27 mouse cellular contexts compared by ENCODE assay signal in the genomic region with DNA sequence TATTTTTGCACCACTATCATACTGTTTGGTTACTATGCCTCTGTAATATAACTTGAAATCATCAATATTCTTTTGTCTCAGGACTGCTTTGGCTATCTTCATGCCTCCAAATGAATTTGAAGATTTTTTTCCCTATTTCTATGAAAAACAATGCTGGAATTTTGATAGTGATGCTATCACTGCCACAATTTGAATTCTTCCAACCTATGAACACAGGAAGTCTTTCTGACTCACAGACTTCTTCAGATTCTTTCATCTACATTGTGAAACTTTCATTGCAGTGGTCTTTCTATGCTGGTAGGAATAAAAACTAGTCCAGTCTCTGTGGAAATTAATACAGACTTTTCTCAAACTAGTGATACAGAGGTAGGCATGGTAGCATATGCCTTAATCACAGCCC.
"Had no signal": no experiment of that assay in that cellular context is flagged by ENCODE, and none has a peak within 500 bp of the region (broad histone marks: within the 10 kb centered on the region; RNA-seq: fewer than 3 reads in every experiment).

No protein-coding gene starts in this region.

- ATAC-seq: forebrain, embryonic 13.5 days; forebrain, embryonic 14.5 days; forebrain, embryonic 15.5 days; forebrain, embryonic 16.5 days; forebrain, postnatal 0 days had no signal

- H3K27ac ChIP-seq: embryonic facial prominence, embryonic 10.5 days; embryonic facial prominence, embryonic 12.5 days; embryonic facial prominence, embryonic 13.5 days; embryonic facial prominence, embryonic 15.5 days; forebrain, embryonic 10.5 days; forebrain, embryonic 12.5 days; forebrain, embryonic 13.5 days; forebrain, embryonic 15.5 days; gastrocnemius, adult 2 months; heart, adult 2 months; heart, embryonic 10.5 days had no signal

- H3K4me3 ChIP-seq: embryonic facial prominence, embryonic 10.5 days; embryonic facial prominence, embryonic 12.5 days; embryonic facial prominence, embryonic 13.5 days; embryonic facial prominence, embryonic 15.5 days; erythroblast, embryonic 14.5 days; forebrain, embryonic 10.5 days; forebrain, embryonic 12.5 days; forebrain, embryonic 13.5 days; forebrain, embryonic 15.5 days; gastrocnemius, adult 2 months; heart, adult 2 months; heart, embryonic 10.5 days had no signal

- H3K9ac ChIP-seq: embryonic facial prominence, embryonic 12.5 days; embryonic facial prominence, embryonic 13.5 days; embryonic facial prominence, embryonic 15.5 days; forebrain, embryonic 12.5 days; forebrain, embryonic 13.5 days; forebrain, embryonic 15.5 days; forebrain, postnatal 0 days had no signal

- H3K27me3 ChIP-seq: embryonic facial prominence, embryonic 12.5 days; embryonic facial prominence, embryonic 13.5 days; embryonic facial prominence, embryonic 15.5 days; forebrain, embryonic 12.5 days; forebrain, embryonic 13.5 days; forebrain, embryonic 15.5 days had no signal

- DNase-seq: cerebellum, adult 9-10 months; cerebellum, adult 9-11 months; cerebellum, postnatal 10 days; cerebellum, postnatal 14 days; cerebellum, postnatal 25 days; cerebellum, postnatal 36 days; forebrain, postnatal 0 days; gastrocnemius, adult 2 months; gastrocnemius, postnatal 10 days; gastrocnemius, postnatal 14 days; gastrocnemius, postnatal 25 days; gastrocnemius, postnatal 36 days; heart, adult 11 months; heart, adult 18-20 months; heart, adult 2 months had no signal

- H3K4me2 ChIP-seq: embryonic facial prominence, embryonic 12.5 days; embryonic facial prominence, embryonic 13.5 days; embryonic facial prominence, embryonic 15.5 days; forebrain, embryonic 12.5 days; forebrain, embryonic 13.5 days; forebrain, embryonic 15.5 days had no signal

- H3K9me3 ChIP-seq: embryonic facial prominence, embryonic 12.5 days; embryonic facial prominence, embryonic 15.5 days; forebrain, embryonic 12.5 days; forebrain, embryonic 13.5 days; forebrain, embryonic 15.5 days; heart, embryonic 10.5 days had no signal

- H3K36me3 ChIP-seq: forebrain, embryonic 15.5 days had no signal

- H3K4me1 ChIP-seq: embryonic facial prominence, embryonic 10.5 days; forebrain, embryonic 10.5 days; heart, embryonic 10.5 days had no signal
